In genomic region chr3:84224982-84225381, GRCm38 (mm10) we compare ENCODE assay signal across 16 mouse cellular contexts. TPM values are rescaled to one million over a fixed set of nuclear protein-coding genes. Genes with fewer than 3 reads are reported as not detected.
A peak's percentile ranks its signal among the peaks of the same experiment; 100 is the strongest.
DNase-seq lines count a peak whose midpoint lies in the region; ATAC-seq and TF ChIP-seq lines count a peak whose summit lies in the region.
"Had no signal": no experiment of that assay in that cellular context is flagged by ENCODE, and none has a peak within 500 bp of the region (broad histone marks: within the 10 kb centered on the region; RNA-seq: fewer than 3 reads in every experiment).

No protein-coding gene starts in this region.

- TF ChIP-seq CTCF in cerebellum, adult 2 months (IDR thresholded peaks at IDR 0.05; ENCODE audit: borderline replicate concordance, insufficient read depth, low read depth, low read length), result peak; percentile 14; the same call in 1 of the 2 replicates
- TF ChIP-seq CTCF in kidney, postnatal 0 days (IDR thresholded peaks at IDR 0.05; ENCODE audit: low read depth), result peak; percentile 54; the same call in 1 of the 2 replicates
- TF ChIP-seq CTCF in brain, embryonic 14.5 days (IDR thresholded peaks at IDR 0.05; ENCODE audit: borderline replicate concordance, extremely low read depth, insufficient read depth, insufficient read length), result peak; percentile 41; the same call in 1 of the 2 replicates

- TF ChIP-seq POLR2A in cerebellum, adult 2 months (IDR thresholded peaks at IDR 0.05; ENCODE audit: borderline replicate concordance, insufficient read depth, low read length), result no peak
- no peak for TF ChIP-seq POLR2A in brain, embryonic 14.5 days (IDR thresholded peaks at IDR 0.05; ENCODE audit: borderline replicate concordance, extremely low read depth, insufficient read depth, insufficient read length, poor library complexity, severe bottlenecking)

- no peak for DNase-seq in cerebellum, adult 2 months
- DNase-seq in cerebellum, adult 18-20 months, result no peak
- DNase-seq in kidney, postnatal 0 days (ENCODE audit: low spot score), result no peak
- DNase-seq in kidney, postnatal 14 days, result no peak
- DNase-seq in 416B (ENCODE audit: low read depth), result peak; percentile 11
- no peak for DNase-seq in brain, embryonic 14.5 days (ENCODE audit: low read depth)
- no peak for DNase-seq in spleen, adult 12 weeks (ENCODE audit: low spot score)
- DNase-seq in adrenal gland, postnatal 4 days (ENCODE audit: low spot score in 2 of 2), result no peak
- DNase-seq: adrenal gland, adult 2 months; cerebellum, adult 11 months had no signal

- H3K9ac ChIP-seq in kidney, postnatal 0 days (ENCODE audit: low read depth, low read length), result no peak overlapping the region
- H3K9ac ChIP-seq: heart, embryonic 15.5 days; intestine, embryonic 15.5 days; lung, embryonic 15.5 days had no signal

- no peaks in the 10 kb centered on the region for H3K36me3 ChIP-seq in kidney, postnatal 0 days (ENCODE audit: insufficient read depth, low read length)
- H3K36me3 ChIP-seq: heart, embryonic 15.5 days; intestine, embryonic 15.5 days; lung, embryonic 15.5 days had no signal

- no peak overlapping the region for H3K4me2 ChIP-seq in kidney, postnatal 0 days (ENCODE audit: low read length)
- H3K4me2 ChIP-seq: heart, embryonic 15.5 days; intestine, embryonic 15.5 days; lung, embryonic 15.5 days had no signal

- H3K4me3 ChIP-seq in cerebellum, adult 2 months (replicated peaks; ENCODE audit: insufficient read depth, low read depth, low read length), result no peak overlapping the region
- no peak overlapping the region for H3K4me3 ChIP-seq in kidney, postnatal 0 days (replicated peaks; ENCODE audit: low read depth, low read length)
- H3K4me3 ChIP-seq: heart, embryonic 15.5 days; intestine, embryonic 15.5 days; lung, embryonic 15.5 days had no signal

- ATAC-seq in kidney, postnatal 0 days (replicated peaks; ENCODE audit: low FRiP score, low read depth), result no peak
- ATAC-seq: intestine, embryonic 15.5 days had no signal

- no peaks in the 10 kb centered on the region for H3K27me3 ChIP-seq in cerebellum, adult 2 months (ENCODE audit: control insufficient read depth, insufficient read depth, low read length)
- no peaks in the 10 kb centered on the region for H3K27me3 ChIP-seq in kidney, postnatal 0 days (ENCODE audit: insufficient read depth, low read length)
- H3K27me3 ChIP-seq: heart, embryonic 15.5 days; intestine, embryonic 15.5 days; lung, embryonic 15.5 days had no signal

- H3K4me1 ChIP-seq in cerebellum, adult 2 months (ENCODE audit: control insufficient read depth, insufficient read depth, low read length), result 0 out of 2 replicates have a peak, but pooled peaks cover 2% of the 10 kb centered on the region
- H3K4me1 ChIP-seq in kidney, postnatal 0 days (replicated peaks; ENCODE audit: insufficient read depth, low read length), result 0 out of 2 replicates have a peak, but pooled peaks cover 5% of the 10 kb centered on the region

- no peaks in the 10 kb centered on the region for H3K9me3 ChIP-seq in kidney, postnatal 0 days (replicated peaks; ENCODE audit: low read length)
- H3K9me3 ChIP-seq: heart, embryonic 15.5 days; intestine, embryonic 15.5 days; lung, embryonic 15.5 days had no signal

- WGBS in cerebellum, adult 2 months, result 13% methylated on average over 2 of the region's 2 CpGs
- 13% methylated on average over 2 of the region's 2 CpGs for WGBS in kidney, postnatal 0 days

- H3K27ac ChIP-seq in cerebellum, adult 2 months (ENCODE audit: insufficient read depth, low read length), result no peak overlapping the region
- H3K27ac ChIP-seq in kidney, postnatal 0 days, result no peak overlapping the region
- H3K27ac ChIP-seq: heart, embryonic 15.5 days; intestine, embryonic 15.5 days; lung, embryonic 15.5 days had no signal

RNA-seq across cellular contexts. Expression of gene Gm6525, which starts 51.1 kb away (rescaled TPM):
- not detected in 2 replicates for polyA plus RNA-seq in cerebellum, adult 2 months (2012; rRNA removed)
- polyA plus RNA-seq in kidney, postnatal 0 days (2015; fragmentation: Nextera tagmentation; extraction: Ambion mirVana), result 0.43 and 0.66 TPM in 2 replicates
- not detected in 2 replicates for polyA plus RNA-seq in brain, embryonic 14.5 days (2012; rRNA removed)
- total RNA-seq in adrenal gland, postnatal 4 days (2021), result not detected
- total RNA-seq: left cerebral cortex, postnatal 10 days had no signal
- polyA plus RNA-seq: adrenal gland, adult 2 months; spleen, adult 2 months; urinary bladder, adult 2 months had no signal
